Mouse (Mus musculus): Measurements from ENCODE around the gene Whamm. TPM values are rescaled to one million over a fixed set of nuclear protein-coding genes. Genes with fewer than 3 reads are reported as not detected.
A peak's percentile ranks its signal among the peaks of the same experiment; 100 is the strongest.

Whamm gene
- total RNA-seq, 2 experiments from 2014 or later, result 19.0 to 22.8 TPM

- no peak for TF ChIP-seq CTCF (conservative IDR thresholded peaks at IDR 0.05)
- Histone ChIP-seq H3K27ac (no peak overlapping the region), H3K4me3 (no peak overlapping the region)
- DNase-seq (ENCODE audit: low spot score in 2 of 2), result no peak
Measured at GRCm38 (mm10) chr7:81615031-81615430, 44.0 kb downstream of the Whamm start.

GRCm38 (mm10) chr7:81622793-81623192, 51.7 kb downstream of the Whamm start:
- H3K4me3 ChIP-seq, result no peak overlapping the region
- no peak for TF ChIP-seq CTCF (conservative IDR thresholded peaks at IDR 0.05)

GRCm38 (mm10) chr7:81623767-81624166, 52.7 kb downstream of the Whamm start:
- no peak overlapping the region for H3K4me3 ChIP-seq
- peak overlapping the region; percentile 10; the same call in 1 of the 2 replicates for H3K27ac ChIP-seq
- no peak for TF ChIP-seq CTCF (conservative IDR thresholded peaks at IDR 0.05)
- no peak for DNase-seq (ENCODE audit: low spot score in 2 of 2)

More at GRCm38 (mm10) chr7:81622793-81623192, 51.7 kb downstream of the Whamm start:
- no peak overlapping the region for H3K27ac ChIP-seq
- no peak for DNase-seq (ENCODE audit: low spot score in 2 of 2)

GRCm38 (mm10) chr7:81626460-81626859, 55.4 kb downstream of the Whamm start:
- H3K27ac ChIP-seq, result no peak overlapping the region
- no peak for DNase-seq (ENCODE audit: low spot score in 2 of 2)
- TF ChIP-seq CTCF (conservative IDR thresholded peaks at IDR 0.05), result peak; percentile 78
- H3K4me3 ChIP-seq, result no peak overlapping the region

GRCm38 (mm10) chr7:81631261-81631660, 60.2 kb downstream of the Whamm start:
- DNase-seq (ENCODE audit: low spot score in 2 of 2), result no peak
- Histone ChIP-seq H3K4me3 (no peak overlapping the region), H3K27ac (no peak overlapping the region; the same call in 1 of the 2 replicates)
- TF ChIP-seq CTCF (conservative IDR thresholded peaks at IDR 0.05), result no peak

GRCm38 (mm10) chr7:81632586-81632985, 61.5 kb downstream of the Whamm start:
- DNase-seq (ENCODE audit: low spot score in 2 of 2), result no peak
- TF ChIP-seq CTCF (conservative IDR thresholded peaks at IDR 0.05), result no peak
- H3K4me3 ChIP-seq, result no peak overlapping the region
- no peak overlapping the region for H3K27ac ChIP-seq

- no peak for TF ChIP-seq CTCF (conservative IDR thresholded peaks at IDR 0.05)
- H3K4me3 ChIP-seq, result no peak overlapping the region
- H3K27ac ChIP-seq, result no peak overlapping the region
- DNase-seq (ENCODE audit: low spot score in 2 of 2), result no peak
Measured at GRCm38 (mm10) chr7:81641101-81641500, 70.0 kb downstream of the Whamm start.

- H3K4me3 ChIP-seq, result no peak overlapping the region
- TF ChIP-seq CTCF (conservative IDR thresholded peaks at IDR 0.05), result no peak
- DNase-seq (ENCODE audit: low spot score in 2 of 2), result no peak
Measured at GRCm38 (mm10) chr7:81644551-81645235, 73.6 kb downstream of the Whamm start.

More at GRCm38 (mm10) chr7:81644551-81645235, 73.6 kb downstream of the Whamm start:
- H3K27ac ChIP-seq, result no peak overlapping the region

Other genes with a start within 250 kb of the Whamm start
- gene Rps17, start 226.0 kb upstream of the Whamm start, total RNA-seq (2021), result 100 to 1,000 TPM; 606 to 625 TPM
- gene Cpeb1, start 115.8 kb upstream of the Whamm start, total RNA-seq (2021), result 100 to 1,000 TPM; 117 to 123 TPM
- gene Ap3b2, start 77.3 kb upstream of the Whamm start, total RNA-seq (2021), result 100 to 1,000 TPM; 162 to 180 TPM
- not detected for gene BC048679, start 73.0 kb upstream of the Whamm start, total RNA-seq (2021)
- gene Fsd2, start 4.3 kb upstream of the Whamm start, total RNA-seq (2021), result under 1 TPM; 0.27 to 0.28 TPM
- gene Homer2, start 136.3 kb downstream of the Whamm start, total RNA-seq (2021), result 10 to 100 TPM; 90.4 to 92.1 TPM
- 10 to 100 TPM; 73.9 to 76.4 TPM for gene Ramac, start 191.7 kb downstream of the Whamm start, total RNA-seq (2021)
- 10 to 100 TPM; 28.7 to 30.0 TPM for gene 3110040N11Rik, start 218.2 kb downstream of the Whamm start, total RNA-seq (2021)

Data from layer of hippocampus, adult 2 months (tissue).